Mouse (Mus musculus): ENCODE data around the gene Rgs17. TPM values are rescaled to one million over a fixed set of nuclear protein-coding genes. Genes with fewer than 3 reads are reported as not detected.
"Not testable (repeated sequence)": the region's sequence is repeated elsewhere in the genome, so short reads cannot be mapped to it uniquely, and the experiment has no call there.

Rgs17 gene
- polyA plus RNA-seq (2016; fragmentation: Nextera tagmentation; extraction: Ambion mirVana), result 0.70 and 0.92 TPM in 2 replicates

GRCm38 (mm10) chr10:5922294-5922828, at the start of gene Rgs17:
Gene Rgs17 (minus strand): TSS chr10:5922400.
- peak within 1 kb of the TSS; percentile 62 for H3K4me3 ChIP-seq (replicated peaks)
- no peak within 1 kb of the TSS for H3K27ac ChIP-seq
- no peaks in the 10 kb centered on the region for H3K9me3 ChIP-seq
- peaks cover 35% of the 10 kb centered on the region for H3K27me3 ChIP-seq
- no peaks in the 10 kb centered on the region for H3K36me3 ChIP-seq
- 0 out of 2 replicates have a peak, but pooled peaks cover 6% of the 10 kb centered on the region for H3K4me1 ChIP-seq (replicated peaks)
- H3K4me2 ChIP-seq, result peak within 1 kb of the TSS; percentile 98
- ATAC-seq (ENCODE audit: insufficient number of reproducible peaks, insufficient read depth, low FRiP score, low TSS enrichment, low read depth), result peak; percentile 87
- H3K9ac ChIP-seq (replicated peaks), result peak within 1 kb of the TSS; percentile 60
- WGBS, result under 1% methylated on average over 32 of the region's 35 CpGs

- Histone ChIP-seq H3K27me3 (no peaks in the 10 kb centered on the region), H3K27ac (no peak overlapping the region), H3K4me1 (replicated peaks) (no peaks in the 10 kb centered on the region), H3K9me3 (no peaks in the 10 kb centered on the region), H3K9ac (replicated peaks) (no peak overlapping the region), H3K4me2 (no peak overlapping the region), H3K4me3 (replicated peaks) (no peak overlapping the region), H3K36me3 (no peaks in the 10 kb centered on the region)
- ATAC-seq (ENCODE audit: insufficient number of reproducible peaks, insufficient read depth, low FRiP score, low TSS enrichment, low read depth), result no peak
- WGBS, result 84% methylated on average over 2 of the region's 2 CpGs
These were observed 45.5 kb upstream of the Rgs17 start for GRCm38 (mm10) chr10:5967655-5968054.

DNA sequence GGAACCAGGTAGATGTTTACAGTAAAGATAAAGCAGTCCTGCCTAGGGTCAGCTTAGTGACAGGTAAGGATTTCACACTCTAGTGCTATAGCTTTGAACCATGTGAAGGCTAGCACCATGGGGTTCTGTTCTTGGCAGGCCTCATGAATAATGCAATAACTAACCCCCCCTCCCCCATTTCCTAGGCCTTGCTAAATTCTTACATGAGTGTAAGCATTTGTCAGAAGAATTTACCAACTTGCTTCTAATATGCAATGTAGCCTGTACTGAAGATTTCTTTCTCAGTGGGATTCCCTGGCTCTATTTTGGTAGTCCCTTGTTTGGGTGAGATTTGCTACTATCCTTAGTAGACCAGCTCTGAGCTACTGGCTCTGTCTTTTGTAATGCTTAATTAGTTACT, 31.6 kb upstream of the Rgs17 start:
- H3K4me1 ChIP-seq (replicated peaks); H3K27me3 ChIP-seq; ATAC-seq (ENCODE audit: insufficient number of reproducible peaks, insufficient read depth, low FRiP score, low TSS enrichment, low read depth); H3K4me3 ChIP-seq (replicated peaks); H3K27ac ChIP-seq; H3K9ac ChIP-seq (replicated peaks); H3K9me3 ChIP-seq; H3K4me2 ChIP-seq; H3K36me3 ChIP-seq: not testable (repeated sequence)

- Histone ChIP-seq H3K4me2 (no peak overlapping the region), H3K9me3 (no peaks in the 10 kb centered on the region), H3K36me3 (no peaks in the 10 kb centered on the region), H3K4me3 (replicated peaks) (no peak overlapping the region), H3K27me3 (peaks cover 35% of the 10 kb centered on the region), H3K9ac (replicated peaks) (no peak overlapping the region), H3K4me1 (replicated peaks) (0 out of 2 replicates have a peak, but pooled peaks cover 6% of the 10 kb centered on the region), H3K27ac (no peak overlapping the region)
- WGBS, result 65% methylated on average over 5 of the region's 5 CpGs
- ATAC-seq (ENCODE audit: insufficient number of reproducible peaks, insufficient read depth, low FRiP score, low TSS enrichment, low read depth), result no peak
These were observed 2.1 kb upstream of the Rgs17 start for GRCm38 (mm10) chr10:5924261-5924660.

GRCm38 (mm10) chr10:5923096-5923495, 896 bp upstream of the Rgs17 start:
- H3K27ac ChIP-seq, result no peak overlapping the region
- H3K4me2 ChIP-seq, result no peak overlapping the region
- no peaks in the 10 kb centered on the region for H3K36me3 ChIP-seq
- no peak for ATAC-seq (ENCODE audit: insufficient number of reproducible peaks, insufficient read depth, low FRiP score, low TSS enrichment, low read depth)
- WGBS, result 10% methylated on average over 9 of the region's 9 CpGs
- no peaks in the 10 kb centered on the region for H3K9me3 ChIP-seq
- H3K4me3 ChIP-seq (replicated peaks), result no peak overlapping the region
- H3K4me1 ChIP-seq (replicated peaks), result 0 out of 2 replicates have a peak, but pooled peaks cover 6% of the 10 kb centered on the region
- H3K27me3 ChIP-seq, result peaks cover 35% of the 10 kb centered on the region
- H3K9ac ChIP-seq (replicated peaks), result no peak overlapping the region

GRCm38 (mm10) chr10:5921771-5922170, 429 bp downstream of the Rgs17 start:
- peak overlapping the region; percentile 98 for H3K4me2 ChIP-seq
- no peaks in the 10 kb centered on the region for H3K9me3 ChIP-seq
- under 1% methylated on average over 31 of the region's 31 CpGs for WGBS
- no peak overlapping the region for H3K27ac ChIP-seq
- H3K36me3 ChIP-seq, result no peaks in the 10 kb centered on the region
- peak overlapping the region; percentile 60 for H3K9ac ChIP-seq (replicated peaks)
- peak overlapping the region; percentile 62 for H3K4me3 ChIP-seq (replicated peaks)
- H3K27me3 ChIP-seq, result peaks cover 35% of the 10 kb centered on the region
- no peak for ATAC-seq (ENCODE audit: insufficient number of reproducible peaks, insufficient read depth, low FRiP score, low TSS enrichment, low read depth)
- H3K4me1 ChIP-seq (replicated peaks), result 0 out of 2 replicates have a peak, but pooled peaks cover 6% of the 10 kb centered on the region

DNA sequence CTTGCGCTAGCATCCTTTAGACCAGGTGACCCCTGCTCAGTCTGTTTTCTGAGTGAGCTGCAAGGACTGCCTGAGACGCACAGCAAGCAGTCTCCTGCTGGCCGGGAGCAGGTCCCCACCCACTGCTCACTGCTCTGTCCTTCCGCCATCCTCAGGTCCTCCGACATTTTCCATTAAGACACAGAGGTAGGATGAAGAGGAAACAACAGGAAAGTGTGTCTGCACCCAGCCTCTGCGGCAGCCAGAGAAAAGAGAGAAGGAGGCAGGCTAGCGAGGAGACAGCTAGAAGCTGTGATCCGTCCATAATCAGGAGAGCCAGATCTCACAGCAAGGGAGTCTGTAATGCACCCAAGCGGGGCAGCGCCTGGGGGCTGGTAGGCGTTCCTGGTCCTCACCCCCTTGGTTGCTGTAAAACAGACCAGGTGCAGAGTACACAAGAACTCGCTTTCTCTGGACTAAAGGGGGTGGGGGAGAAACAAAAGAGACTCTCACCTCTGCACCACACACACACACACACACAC, 1.1 kb downstream of the Rgs17 start:
- H3K4me1 ChIP-seq (replicated peaks), result 0 out of 2 replicates have a peak, but pooled peaks cover 6% of the 10 kb centered on the region
- no peak for ATAC-seq (ENCODE audit: insufficient number of reproducible peaks, insufficient read depth, low FRiP score, low TSS enrichment, low read depth)
- H3K36me3 ChIP-seq, result no peaks in the 10 kb centered on the region
- peak overlapping the region; percentile 60; the same call in 1 of the 2 replicates for H3K9ac ChIP-seq (replicated peaks)
- H3K4me2 ChIP-seq, result peak overlapping the region; percentile 98
- H3K4me3 ChIP-seq (replicated peaks), result peak overlapping the region; percentile 62
- H3K27me3 ChIP-seq, result peaks cover 35% of the 10 kb centered on the region
- 2% methylated on average over 12 of the region's 12 CpGs for WGBS
- H3K27ac ChIP-seq, result no peak overlapping the region
- no peaks in the 10 kb centered on the region for H3K9me3 ChIP-seq

- H3K36me3 ChIP-seq, result no peaks in the 10 kb centered on the region
- ATAC-seq (ENCODE audit: insufficient number of reproducible peaks, insufficient read depth, low FRiP score, low TSS enrichment, low read depth), result no peak
- WGBS, result 82% methylated on average over 2 of the region's 2 CpGs
These were observed 17.8 kb downstream of the Rgs17 start for GRCm38 (mm10) chr10:5904399-5904798.

DNA sequence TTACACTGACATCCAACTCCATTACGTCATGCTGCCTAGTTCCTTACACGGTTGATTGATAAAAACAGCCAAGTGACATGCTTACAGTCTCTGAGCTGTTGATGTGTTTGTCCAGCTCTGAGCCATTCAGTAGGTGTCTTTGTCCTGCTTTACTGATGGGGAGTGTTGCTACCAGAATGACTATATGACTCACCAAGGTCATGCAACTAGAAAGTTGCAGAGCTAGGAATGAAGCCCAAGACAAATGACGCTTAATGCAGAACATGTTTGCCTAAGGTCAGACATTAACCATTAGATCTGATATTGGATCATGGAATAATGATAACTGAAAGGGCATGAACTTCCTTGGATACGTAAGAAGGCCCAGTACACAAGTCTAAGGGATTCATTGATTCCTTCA, 20.4 kb downstream of the Rgs17 start:
- no peaks in the 10 kb centered on the region for H3K9me3 ChIP-seq
- no peaks in the 10 kb centered on the region for H3K27me3 ChIP-seq
- H3K4me3 ChIP-seq (replicated peaks), result no peak overlapping the region
- no peak overlapping the region for H3K27ac ChIP-seq
- no peak overlapping the region for H3K4me2 ChIP-seq
- no peak overlapping the region for H3K9ac ChIP-seq (replicated peaks)
- H3K36me3 ChIP-seq, result no peaks in the 10 kb centered on the region
- H3K4me1 ChIP-seq (replicated peaks), result no peaks in the 10 kb centered on the region
- 88% methylated on average over 4 of the region's 4 CpGs for WGBS
- no peak for ATAC-seq (ENCODE audit: insufficient number of reproducible peaks, insufficient read depth, low FRiP score, low TSS enrichment, low read depth)

More at GRCm38 (mm10) chr10:5904399-5904798, 17.8 kb downstream of the Rgs17 start:
- no peaks in the 10 kb centered on the region for H3K27me3 ChIP-seq
- H3K9ac ChIP-seq (replicated peaks), result no peak overlapping the region
- no peak overlapping the region for H3K4me3 ChIP-seq (replicated peaks)
- no peak overlapping the region for H3K27ac ChIP-seq
- no peaks in the 10 kb centered on the region for H3K4me1 ChIP-seq (replicated peaks)
- no peak overlapping the region for H3K4me2 ChIP-seq
- H3K9me3 ChIP-seq, result no peaks in the 10 kb centered on the region

GRCm38 (mm10) chr10:5900731-5901130, 21.5 kb downstream of the Rgs17 start:
- H3K9me3 ChIP-seq, result no peaks in the 10 kb centered on the region
- H3K27me3 ChIP-seq, result no peaks in the 10 kb centered on the region
- no peak overlapping the region for H3K9ac ChIP-seq (replicated peaks)
- no peak overlapping the region for H3K4me2 ChIP-seq
- no peak overlapping the region for H3K4me3 ChIP-seq (replicated peaks)
- no peaks in the 10 kb centered on the region for H3K4me1 ChIP-seq (replicated peaks)
- no peaks in the 10 kb centered on the region for H3K36me3 ChIP-seq
- no peak for ATAC-seq (ENCODE audit: insufficient number of reproducible peaks, insufficient read depth, low FRiP score, low TSS enrichment, low read depth)
- 78% methylated on average over 6 of the region's 6 CpGs for WGBS
- H3K27ac ChIP-seq, result no peak overlapping the region

DNA sequence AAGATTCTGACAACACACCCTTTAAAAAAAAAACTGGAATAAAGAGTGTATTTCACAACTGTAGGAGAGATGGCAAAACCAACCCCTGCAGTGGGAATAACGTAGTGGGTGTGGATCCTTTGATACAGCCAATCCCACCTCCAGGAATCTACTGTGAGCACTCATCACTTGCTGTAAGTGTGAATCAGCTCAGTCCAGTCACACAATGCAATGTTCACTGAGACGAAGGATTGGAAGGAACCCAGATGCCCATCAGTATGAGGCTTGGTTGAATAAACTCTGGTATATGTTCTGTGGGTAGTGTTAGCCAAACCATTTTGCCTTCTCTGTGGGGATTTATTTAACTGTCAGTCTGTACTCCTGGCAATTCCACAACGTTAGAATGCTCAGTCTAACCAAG, 45.1 kb downstream of the Rgs17 start:
- H3K4me1 ChIP-seq (replicated peaks), result no peaks in the 10 kb centered on the region
- no peak overlapping the region for H3K9ac ChIP-seq (replicated peaks)
- H3K9me3 ChIP-seq, result no peaks in the 10 kb centered on the region
- no peaks in the 10 kb centered on the region for H3K36me3 ChIP-seq
- no peak overlapping the region for H3K27ac ChIP-seq
- 69% methylated on average over 3 of the region's 3 CpGs for WGBS
- H3K27me3 ChIP-seq, result no peaks in the 10 kb centered on the region
- H3K4me3 ChIP-seq (replicated peaks), result no peak overlapping the region
- H3K4me2 ChIP-seq, result no peak overlapping the region
- ATAC-seq (ENCODE audit: insufficient number of reproducible peaks, insufficient read depth, low FRiP score, low TSS enrichment, low read depth), result no peak

GRCm38 (mm10) chr10:5871081-5871480, 51.1 kb downstream of the Rgs17 start:
- H3K9ac ChIP-seq (replicated peaks), result no peak overlapping the region
- H3K36me3 ChIP-seq, result no peaks in the 10 kb centered on the region
- H3K9me3 ChIP-seq, result no peaks in the 10 kb centered on the region
- no peak overlapping the region for H3K4me2 ChIP-seq
- no peak overlapping the region for H3K4me3 ChIP-seq (replicated peaks)
- no peaks in the 10 kb centered on the region; the same call in 1 of the 2 replicates for H3K4me1 ChIP-seq (replicated peaks)
- WGBS, result 33% methylated on average over 4 of the region's 4 CpGs
- ATAC-seq (ENCODE audit: insufficient number of reproducible peaks, insufficient read depth, low FRiP score, low TSS enrichment, low read depth), result no peak
- no peaks in the 10 kb centered on the region for H3K27me3 ChIP-seq
- no peak overlapping the region for H3K27ac ChIP-seq

Data from limb, embryonic 12.5 days (tissue).